Mouse (Mus musculus): ENCODE results near the gene Vat1l. TPM values are rescaled to one million over a fixed set of nuclear protein-coding genes. Genes with fewer than 3 reads are reported as not detected.

The Vat1l gene
- polyA plus RNA-seq, 1 experiment, result not detected

DNA sequence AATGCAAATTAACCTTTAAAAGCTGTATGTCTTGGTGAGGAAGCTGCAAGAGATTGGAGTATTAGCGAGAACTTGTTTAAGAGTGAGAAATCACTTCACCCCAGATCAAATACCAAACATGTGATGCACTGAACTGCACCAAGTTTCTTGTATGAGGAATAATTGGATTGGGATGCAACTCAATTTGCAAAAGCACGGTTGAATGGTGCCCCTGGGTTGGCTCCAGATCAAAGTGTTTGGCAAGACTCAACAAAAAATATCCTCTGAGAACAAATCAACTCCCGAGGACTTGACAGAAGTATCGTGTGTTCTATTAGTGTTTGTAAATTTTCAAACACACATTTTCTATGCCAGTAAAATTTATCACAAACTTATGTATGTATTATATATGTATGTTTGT, 112.7 kb downstream of the Vat1l start:
- Histone ChIP-seq H3K36me3 (ENCODE audit: control insufficient read depth, insufficient read depth) (no peaks in the 10 kb centered on the region), H3K4me3 (ENCODE audit: insufficient read depth, poor library complexity, severe bottlenecking) (no peak overlapping the region), H3K79me3 (ENCODE audit: low read depth) (no peaks in the 10 kb centered on the region), H3K79me2 (ENCODE audit: control insufficient read depth, insufficient read depth) (no peaks in the 10 kb centered on the region), H3K27me3 (ENCODE audit: control insufficient read depth, insufficient read depth, insufficient read length) (no peaks in the 10 kb centered on the region), H3ac (ENCODE audit: control insufficient read depth, insufficient read length, low read depth) (no peak overlapping the region)
- TF ChIP-seq MYOG (IDR thresholded peaks at IDR 0.05; ENCODE audit: control insufficient read depth, extremely low read depth, insufficient read length) (no peak), CEBPB (IDR thresholded peaks at IDR 0.05; ENCODE audit: low read depth) (no peak), MYOD1 (IDR thresholded peaks at IDR 0.05; ENCODE audit: control insufficient read depth, insufficient read length, low read depth) (no peak), CTCF (IDR thresholded peaks at IDR 0.05; ENCODE audit: control insufficient read depth, insufficient read depth, insufficient read length) (no peak), FOSL1 (IDR thresholded peaks at IDR 0.05; ENCODE audit: insufficient read depth, low read length, poor library complexity, severe bottlenecking) (no peak), USF1 (IDR thresholded peaks at IDR 0.05; ENCODE audit: low read depth) (no peak), MAX (IDR thresholded peaks at IDR 0.05) (no peak)

DNA sequence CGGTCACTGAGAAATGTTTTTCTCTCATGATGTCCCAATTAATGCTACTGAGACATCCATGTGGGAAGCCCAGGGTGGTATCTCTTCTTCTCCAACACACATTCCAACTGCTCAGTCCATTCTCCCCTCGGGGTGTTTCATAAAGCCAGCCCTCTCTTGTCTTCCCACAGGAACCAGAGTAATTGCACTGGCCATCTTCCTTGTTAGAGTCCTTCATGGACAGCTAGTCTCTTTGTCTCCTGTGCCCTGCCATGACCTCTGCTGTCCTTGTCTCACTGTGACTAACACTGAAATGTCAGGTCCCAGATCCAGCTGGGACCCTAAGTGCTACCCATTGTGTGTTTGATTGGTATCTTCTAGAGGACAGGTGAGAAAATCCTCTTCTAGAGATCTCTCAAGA, 116.7 kb downstream of the Vat1l start:
- Histone ChIP-seq H3K27me3 (ENCODE audit: control insufficient read depth, insufficient read depth, insufficient read length) (no peaks in the 10 kb centered on the region), H3K79me2 (ENCODE audit: control insufficient read depth, insufficient read depth) (no peaks in the 10 kb centered on the region), H3K4me3 (ENCODE audit: insufficient read depth, poor library complexity, severe bottlenecking) (no peak overlapping the region), H3K36me3 (ENCODE audit: control insufficient read depth, insufficient read depth) (no peaks in the 10 kb centered on the region), H3ac (ENCODE audit: control insufficient read depth, insufficient read length, low read depth) (no peak overlapping the region), H3K79me3 (ENCODE audit: low read depth) (no peaks in the 10 kb centered on the region)
- TF ChIP-seq MYOG (IDR thresholded peaks at IDR 0.05; ENCODE audit: control insufficient read depth, extremely low read depth, insufficient read length) (no peak), MAX (IDR thresholded peaks at IDR 0.05) (no peak), FOSL1 (IDR thresholded peaks at IDR 0.05; ENCODE audit: insufficient read depth, low read length, poor library complexity, severe bottlenecking) (no peak), CEBPB (IDR thresholded peaks at IDR 0.05; ENCODE audit: low read depth) (no peak), MYOD1 (IDR thresholded peaks at IDR 0.05; ENCODE audit: control insufficient read depth, insufficient read length, low read depth) (no peak), CTCF (IDR thresholded peaks at IDR 0.05; ENCODE audit: control insufficient read depth, insufficient read depth, insufficient read length) (no peak), USF1 (IDR thresholded peaks at IDR 0.05; ENCODE audit: low read depth) (no peak)

DNA sequence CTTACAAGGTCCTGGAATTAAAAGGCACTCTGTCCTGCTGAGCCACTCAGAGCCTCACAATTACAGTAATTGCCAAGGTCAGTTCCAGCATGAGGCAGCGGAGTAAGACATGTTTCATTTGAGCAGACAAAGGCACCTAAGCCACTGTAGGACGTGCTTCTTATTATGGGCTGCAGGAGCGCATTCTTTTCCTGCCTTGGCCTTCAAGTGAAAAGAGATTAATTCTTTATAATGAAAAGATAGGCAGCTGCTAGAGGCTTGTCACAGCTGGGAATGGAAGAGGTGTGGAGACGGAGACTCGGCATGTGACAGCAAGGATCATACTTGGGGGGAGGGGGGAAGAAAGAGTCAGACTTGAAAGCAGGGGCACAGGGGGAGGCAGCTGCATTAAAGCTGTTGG, 126.5 kb downstream of the Vat1l start:
- no peaks in the 10 kb centered on the region for H3K79me3 ChIP-seq (ENCODE audit: low read depth)
- no peaks in the 10 kb centered on the region for H3K79me2 ChIP-seq (ENCODE audit: control insufficient read depth, insufficient read depth)
- no peak for TF ChIP-seq MAX (IDR thresholded peaks at IDR 0.05)
- no peak for TF ChIP-seq CEBPB (IDR thresholded peaks at IDR 0.05; ENCODE audit: low read depth)
- no peak overlapping the region for H3ac ChIP-seq (ENCODE audit: control insufficient read depth, insufficient read length, low read depth)
- H3K36me3 ChIP-seq (ENCODE audit: control insufficient read depth, insufficient read depth), result no peaks in the 10 kb centered on the region
- no peak overlapping the region for H3K4me3 ChIP-seq (ENCODE audit: insufficient read depth, poor library complexity, severe bottlenecking)
- H3K27me3 ChIP-seq (ENCODE audit: control insufficient read depth, insufficient read depth, insufficient read length), result no peaks in the 10 kb centered on the region

DNA sequence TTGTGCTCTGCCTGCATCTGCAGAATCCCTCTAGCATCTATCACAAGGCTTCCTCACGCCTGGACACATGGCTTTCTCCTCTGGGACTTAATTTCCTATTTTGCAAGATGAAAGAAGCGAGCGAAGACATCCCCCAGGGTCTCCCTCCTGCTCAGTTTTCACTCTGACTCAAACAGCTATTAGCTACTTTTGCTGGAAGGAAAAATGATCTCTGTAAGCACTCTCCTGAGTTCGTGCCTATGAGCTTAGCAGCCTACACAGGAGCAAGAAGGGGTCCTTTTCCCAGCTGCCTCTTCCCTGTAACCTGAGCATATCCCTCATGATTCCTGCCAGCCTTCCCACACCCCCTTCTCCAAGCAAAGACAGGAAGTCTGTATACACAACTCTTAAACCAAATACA, 127.5 kb downstream of the Vat1l start:
- H3K79me3 ChIP-seq (ENCODE audit: low read depth), result no peaks in the 10 kb centered on the region
- H3K27me3 ChIP-seq (ENCODE audit: control insufficient read depth, insufficient read depth, insufficient read length), result no peaks in the 10 kb centered on the region
- no peak overlapping the region for H3ac ChIP-seq (ENCODE audit: control insufficient read depth, insufficient read length, low read depth)
- no peak for TF ChIP-seq CEBPB (IDR thresholded peaks at IDR 0.05; ENCODE audit: low read depth)
- no peak for TF ChIP-seq MYOG (IDR thresholded peaks at IDR 0.05; ENCODE audit: control insufficient read depth, extremely low read depth, insufficient read length)
- no peak for TF ChIP-seq CTCF (IDR thresholded peaks at IDR 0.05; ENCODE audit: control insufficient read depth, insufficient read depth, insufficient read length)
- no peak for TF ChIP-seq USF1 (IDR thresholded peaks at IDR 0.05; ENCODE audit: low read depth)
- no peak for TF ChIP-seq MYOD1 (IDR thresholded peaks at IDR 0.05; ENCODE audit: control insufficient read depth, insufficient read length, low read depth)
- TF ChIP-seq MAX (IDR thresholded peaks at IDR 0.05), result no peak
- no peak for TF ChIP-seq FOSL1 (IDR thresholded peaks at IDR 0.05; ENCODE audit: insufficient read depth, low read length, poor library complexity, severe bottlenecking)
- H3K36me3 ChIP-seq (ENCODE audit: control insufficient read depth, insufficient read depth), result no peaks in the 10 kb centered on the region
- H3K4me3 ChIP-seq (ENCODE audit: insufficient read depth, poor library complexity, severe bottlenecking), result no peak overlapping the region
- H3K79me2 ChIP-seq (ENCODE audit: control insufficient read depth, insufficient read depth), result no peaks in the 10 kb centered on the region

DNA sequence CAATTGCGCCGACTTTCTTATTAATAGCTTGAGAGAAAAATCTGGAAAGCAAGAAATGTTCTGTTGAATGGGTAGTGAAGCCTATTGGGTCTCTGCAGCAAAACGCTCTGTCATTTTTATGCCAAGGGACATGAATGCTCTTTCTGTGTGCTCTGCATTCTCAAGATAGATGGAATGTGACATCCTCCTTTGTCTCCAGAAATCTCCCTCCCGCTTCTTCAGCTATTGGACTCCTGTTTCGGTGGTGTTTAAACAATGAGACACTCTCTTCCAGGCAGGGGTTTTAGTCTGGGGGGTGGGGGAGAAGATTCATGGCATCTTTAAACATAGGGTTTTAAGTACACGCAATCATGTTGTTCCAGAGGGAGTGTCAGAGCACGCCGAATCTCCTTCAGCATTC, 130.3 kb downstream of the Vat1l start:
- no peak for TF ChIP-seq MYOD1 (IDR thresholded peaks at IDR 0.05; ENCODE audit: control insufficient read depth, insufficient read length, low read depth)
- no peak for TF ChIP-seq FOSL1 (IDR thresholded peaks at IDR 0.05; ENCODE audit: insufficient read depth, low read length, poor library complexity, severe bottlenecking)
- TF ChIP-seq USF1 (IDR thresholded peaks at IDR 0.05; ENCODE audit: low read depth), result no peak
- TF ChIP-seq CEBPB (IDR thresholded peaks at IDR 0.05; ENCODE audit: low read depth), result no peak
- TF ChIP-seq MYOG (IDR thresholded peaks at IDR 0.05; ENCODE audit: control insufficient read depth, extremely low read depth, insufficient read length), result no peak
- no peak for TF ChIP-seq CTCF (IDR thresholded peaks at IDR 0.05; ENCODE audit: control insufficient read depth, insufficient read depth, insufficient read length)
- no peaks in the 10 kb centered on the region for H3K27me3 ChIP-seq (ENCODE audit: control insufficient read depth, insufficient read depth, insufficient read length)
- H3ac ChIP-seq (ENCODE audit: control insufficient read depth, insufficient read length, low read depth), result no peak overlapping the region
- no peak overlapping the region for H3K4me3 ChIP-seq (ENCODE audit: insufficient read depth, poor library complexity, severe bottlenecking)
- no peaks in the 10 kb centered on the region for H3K36me3 ChIP-seq (ENCODE audit: control insufficient read depth, insufficient read depth)
- no peaks in the 10 kb centered on the region for H3K79me3 ChIP-seq (ENCODE audit: low read depth)
- H3K79me2 ChIP-seq (ENCODE audit: control insufficient read depth, insufficient read depth), result no peaks in the 10 kb centered on the region

DNA sequence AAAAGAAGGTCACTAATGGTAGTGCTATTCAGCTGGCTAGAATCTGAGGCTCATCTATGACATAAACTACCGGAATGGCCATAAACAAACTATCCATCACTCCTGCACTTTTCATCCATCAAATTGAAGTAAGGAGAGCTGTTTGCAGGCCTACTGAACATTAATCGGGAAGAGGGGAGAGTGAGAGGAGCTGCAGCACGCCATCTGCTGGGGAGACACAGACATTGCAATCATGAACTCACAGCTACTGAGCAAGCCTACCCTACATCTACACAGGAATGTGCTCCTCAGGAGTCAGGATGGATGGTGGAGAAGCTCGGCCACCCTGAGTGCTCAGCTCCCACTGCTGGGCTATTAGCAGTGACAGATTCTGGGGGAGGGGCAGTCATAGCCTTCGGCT, 136.9 kb downstream of the Vat1l start:
- Histone ChIP-seq H3K4me3 (ENCODE audit: insufficient read depth, poor library complexity, severe bottlenecking) (no peak overlapping the region), H3K27me3 (ENCODE audit: control insufficient read depth, insufficient read depth, insufficient read length) (no peaks in the 10 kb centered on the region), H3ac (ENCODE audit: control insufficient read depth, insufficient read length, low read depth) (no peak overlapping the region), H3K36me3 (ENCODE audit: control insufficient read depth, insufficient read depth) (no peaks in the 10 kb centered on the region), H3K79me2 (ENCODE audit: control insufficient read depth, insufficient read depth) (no peaks in the 10 kb centered on the region), H3K79me3 (ENCODE audit: low read depth) (no peaks in the 10 kb centered on the region)
- TF ChIP-seq CEBPB (IDR thresholded peaks at IDR 0.05; ENCODE audit: low read depth), result no peak
- no peak for TF ChIP-seq FOSL1 (IDR thresholded peaks at IDR 0.05; ENCODE audit: insufficient read depth, low read length, poor library complexity, severe bottlenecking)
- TF ChIP-seq MYOD1 (IDR thresholded peaks at IDR 0.05; ENCODE audit: control insufficient read depth, insufficient read length, low read depth), result no peak
- TF ChIP-seq MAX (IDR thresholded peaks at IDR 0.05), result no peak
- no peak for TF ChIP-seq CTCF (IDR thresholded peaks at IDR 0.05; ENCODE audit: control insufficient read depth, insufficient read depth, insufficient read length)
- TF ChIP-seq MYOG (IDR thresholded peaks at IDR 0.05; ENCODE audit: control insufficient read depth, extremely low read depth, insufficient read length), result no peak
